Mouse (Mus musculus) C3H10T1/2 (cell line): ENCODE results near the gene Mrpl55. TPM values are rescaled to one million over a fixed set of nuclear protein-coding genes. Genes with fewer than 3 reads are reported as not detected.

Source experiments
- polyA plus RNA-seq, 2 experiments: library from polyadenylated mRNA; unstranded; fragments of >200 nt; fragmentation: generic; extraction: Trizol; gene quantifications; one replicate each; pipeline ENCODE4 v1.2.1; 2012; ENCODE audit warnings: missing spikeins in 2 of 2

Gene Mrpl55
- polyA plus RNA-seq, result 10 to 100 TPM; 36.2 to 41.8 TPM

DNA sequence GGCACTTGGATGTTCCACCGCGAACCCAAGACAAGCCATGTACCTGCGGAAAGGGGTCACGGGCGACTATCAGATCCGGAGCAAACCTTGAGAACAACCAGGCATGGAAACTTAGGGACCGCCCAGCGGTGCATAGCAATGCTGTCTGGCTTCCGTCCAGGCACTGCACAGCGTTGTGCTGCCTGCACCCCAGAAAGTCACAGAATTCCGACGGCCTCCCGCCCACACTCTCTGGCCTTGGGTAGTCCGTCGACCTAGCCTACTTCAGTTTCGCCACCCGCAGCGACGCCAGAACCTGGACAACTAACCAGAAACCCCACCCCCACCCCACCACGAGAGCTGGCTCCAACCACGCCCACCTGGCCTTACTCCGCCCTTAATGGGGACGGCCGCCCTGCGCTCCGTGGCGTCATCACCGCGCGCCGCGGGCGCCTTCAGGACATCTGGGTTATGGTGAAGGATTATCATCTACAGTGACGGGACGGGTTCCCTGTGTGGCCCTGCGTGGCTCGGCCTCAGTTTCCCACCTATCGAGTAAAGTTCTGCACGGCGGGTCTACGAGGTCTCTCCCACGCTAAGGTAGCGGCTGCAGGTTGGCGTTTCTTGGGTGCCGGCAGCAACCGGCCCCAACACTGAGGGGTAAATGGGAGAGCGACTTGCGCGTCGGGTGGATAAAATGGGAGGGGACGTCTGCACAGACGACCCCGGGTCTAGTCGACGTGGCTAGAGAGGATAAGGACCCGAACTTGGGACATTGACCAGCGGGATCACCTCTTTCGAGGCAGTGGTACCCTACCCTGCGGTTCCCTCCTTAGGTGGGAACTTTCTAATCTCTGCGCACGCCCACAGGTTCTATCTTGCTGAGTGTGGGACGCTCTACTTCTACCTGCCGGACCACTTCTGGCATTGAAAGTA, at the start of gene Mrpl55:
Gene Mrpl55 (plus strand): TSS at position 406 of the 915 bp plus-strand sequence.

DNA sequence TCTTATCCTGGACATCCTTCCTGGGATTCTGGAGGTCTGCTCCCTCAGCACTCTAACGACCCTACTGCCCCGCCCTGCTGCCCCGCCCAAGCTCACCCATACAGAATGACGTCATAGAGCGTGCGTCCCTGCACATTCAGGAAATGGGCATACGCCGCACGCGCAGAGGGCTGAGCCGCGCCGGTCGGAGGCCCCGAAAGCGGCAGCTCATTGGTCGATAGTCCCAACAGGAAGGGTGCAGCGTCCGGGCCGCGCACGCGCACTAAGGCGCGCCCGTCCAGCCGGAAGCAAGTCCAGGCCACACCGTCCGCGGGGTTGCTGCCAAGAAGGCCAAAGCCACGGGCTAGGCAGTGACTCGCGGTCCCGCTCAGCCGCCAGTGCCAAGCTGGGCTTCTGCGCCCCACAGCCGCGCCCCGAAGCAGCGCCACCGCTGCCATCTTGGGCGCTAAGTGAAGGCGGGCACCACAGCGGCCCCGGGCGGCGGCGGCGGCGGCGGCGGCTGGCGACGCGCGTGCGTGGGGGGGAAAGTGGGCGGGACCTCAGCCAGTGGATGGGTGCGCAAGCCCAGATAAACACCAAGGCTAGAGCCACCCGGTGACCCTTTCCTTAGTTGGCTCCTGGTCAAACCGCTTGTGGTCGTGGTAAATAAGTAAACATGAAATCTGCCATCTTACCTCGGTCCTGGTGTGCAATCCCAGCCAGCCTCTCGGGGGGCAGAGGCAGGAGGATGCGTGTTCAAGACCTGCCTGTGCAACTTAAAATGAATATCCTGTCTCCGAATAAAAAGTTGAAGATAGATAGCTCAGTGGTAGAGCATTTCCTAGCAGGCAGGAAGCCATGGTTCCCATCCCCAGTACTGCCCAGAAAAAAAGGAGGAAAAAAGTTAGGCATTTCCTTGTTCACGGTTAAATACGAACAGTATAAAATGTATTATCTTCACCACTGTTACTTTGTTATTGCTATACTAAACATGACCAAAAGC, 38.7 kb upstream of the Mrpl55 start, which contains the start of gene Iba57:
Gene Iba57 (minus strand): TSS at position 485 of the 982 bp plus-strand sequence.

DNA sequence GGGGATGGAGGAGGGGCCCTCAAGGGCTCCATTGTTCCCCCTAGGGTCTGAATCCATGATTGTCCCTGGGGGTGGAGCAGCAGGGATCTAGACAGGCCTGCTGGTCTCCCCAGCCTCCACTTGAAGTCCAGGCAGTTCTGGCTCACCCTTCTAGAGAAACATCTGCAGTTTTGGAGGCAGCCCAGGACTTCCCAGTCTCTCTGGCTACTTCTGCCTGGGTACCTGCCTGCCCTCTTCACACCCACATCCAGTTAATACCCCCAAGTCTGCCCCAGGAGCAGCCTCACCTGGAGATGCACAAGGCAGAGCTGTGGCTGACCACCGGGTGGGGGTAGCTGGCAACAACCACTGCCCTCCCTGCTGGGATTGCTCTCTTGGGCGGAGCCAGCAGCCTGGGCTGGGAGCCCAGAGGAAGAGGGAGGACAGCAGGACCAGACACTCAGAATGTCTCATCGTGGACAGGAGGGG, 19.4 kb upstream of the Mrpl55 start, which contains the start of gene Gjc2:
Gene Gjc2 (minus strand): TSS at position 350 of the 468 bp plus-strand sequence.

DNA sequence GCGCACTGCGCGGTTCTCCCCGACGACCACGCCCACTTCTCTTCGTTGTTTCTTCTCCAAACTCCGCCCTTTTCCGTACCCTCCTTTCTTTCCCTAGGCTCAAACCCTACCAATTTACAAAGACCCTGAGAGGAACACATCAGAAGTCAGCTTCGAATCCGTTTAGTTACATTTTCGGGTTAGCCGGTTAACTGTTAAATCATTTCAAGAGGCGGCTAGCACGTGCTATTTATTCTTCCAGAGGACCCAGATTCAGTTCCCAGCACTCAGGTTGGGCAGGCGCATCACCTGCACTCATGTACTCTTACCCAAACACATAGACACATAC, 10.3 kb upstream of the Mrpl55 start, which contains the start of gene Guk1:
Gene Guk1 (minus strand): TSS at position 154 of the 328 bp plus-strand sequence.

DNA sequence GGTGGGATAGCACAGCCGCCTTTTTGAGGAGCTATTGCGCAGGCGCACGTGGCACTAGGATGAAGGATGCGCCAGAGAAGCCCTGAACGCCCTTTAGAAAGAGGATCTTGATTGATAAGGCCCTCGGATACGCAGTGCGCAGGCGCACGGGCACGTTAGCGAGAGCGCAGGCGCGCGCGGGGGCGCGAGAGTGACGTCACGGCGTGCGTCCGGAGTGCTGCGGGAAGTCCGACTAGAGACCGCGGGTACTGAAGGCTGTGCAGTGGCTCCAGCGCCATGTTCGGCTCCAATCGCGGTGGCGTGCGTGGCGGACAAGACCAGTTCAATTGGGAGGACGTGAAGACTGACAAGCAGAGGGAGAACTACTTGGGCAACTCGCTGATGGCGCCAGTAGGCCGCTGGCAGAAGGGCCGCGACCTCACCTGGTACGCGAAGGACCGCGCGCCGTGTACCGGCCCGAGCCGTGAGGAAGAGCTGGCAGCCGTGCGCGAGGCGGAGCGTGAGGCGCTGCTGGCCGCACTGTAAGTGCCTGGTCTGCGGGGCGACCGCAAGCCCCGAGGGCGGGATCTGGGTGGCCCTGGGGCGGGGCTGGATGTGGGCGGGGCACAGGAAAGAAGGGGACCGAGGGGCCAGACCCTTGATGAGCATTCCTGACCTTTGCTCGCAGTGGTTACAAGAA, 6.0 kb downstream of the Mrpl55 start, which contains the start of gene 2310033P09Rik:
Gene 2310033P09Rik (plus strand): TSS at position 169 of the 679 bp plus-strand sequence.

DNA sequence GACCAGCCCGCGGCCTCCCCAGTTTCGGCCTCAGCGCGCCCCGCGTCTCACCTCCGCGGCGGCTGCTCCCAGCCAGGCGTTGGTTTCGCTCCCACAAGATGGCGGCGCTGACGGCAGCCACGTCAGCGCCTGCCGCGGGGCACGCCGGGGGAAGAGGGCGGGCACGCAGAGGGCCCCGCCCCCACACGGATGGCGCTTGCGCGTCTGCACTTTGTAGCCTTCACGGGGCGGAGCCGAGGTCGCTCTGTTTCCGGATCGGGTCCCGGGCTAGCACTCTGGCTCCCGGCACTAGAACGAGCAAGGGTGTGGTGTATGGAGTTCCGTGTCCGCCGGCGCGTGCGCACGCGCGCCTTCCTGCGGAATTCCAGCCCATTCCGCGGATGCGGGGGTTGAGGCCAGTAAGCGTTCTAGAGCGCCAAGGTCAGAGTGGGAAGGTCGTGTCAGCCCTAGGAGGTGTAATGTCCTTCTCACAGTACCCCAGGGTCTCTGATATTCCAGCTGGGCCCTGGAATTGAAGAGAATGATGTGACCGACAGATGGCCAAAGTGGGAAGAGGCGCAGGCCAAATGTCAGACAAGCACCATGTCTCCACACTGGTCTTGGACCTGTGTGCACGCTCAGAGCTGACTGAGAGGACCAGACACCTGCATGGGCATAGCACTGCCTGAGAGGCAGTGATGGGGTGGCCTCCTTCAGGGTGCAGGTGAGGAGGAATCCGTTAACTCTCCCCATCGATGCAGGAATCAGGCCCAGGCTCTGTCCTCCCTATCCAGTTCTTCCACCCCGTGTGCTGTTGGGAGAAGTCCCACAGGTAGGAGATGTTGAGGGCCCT, 26.1 kb downstream of the Mrpl55 start, which contains the start of gene Arf1:
Gene Arf1 (minus strand): TSS at position 149 of the 832 bp plus-strand sequence.

Other genes starting within 250 kb of the Mrpl55 start
- gene Hist3h2a, start 247.8 kb upstream of the Mrpl55 start, polyA plus RNA-seq, result 10 to 100 TPM in 1 of 2 experiments, 1 to 10 TPM in 1; 3.7 to 31.0 TPM
- gene Trim17, start 247.8 kb upstream of the Mrpl55 start, polyA plus RNA-seq, result under 1 TPM; 0.05 to 0.61 TPM
- 10 to 100 TPM in 1 of 2 experiments, 1 to 10 TPM in 1; 6.5 to 24.8 TPM for gene Trim11, start 224.4 kb upstream of the Mrpl55 start, polyA plus RNA-seq
- gene Obscn, start 66.1 kb upstream of the Mrpl55 start, polyA plus RNA-seq, result under 1 TPM; 0.01 to 0.12 TPM
- 1 to 10 TPM; 2.6 to 3.3 TPM for gene Iba57, start 38.7 kb upstream of the Mrpl55 start, polyA plus RNA-seq
- gene Gjc2, start 19.3 kb upstream of the Mrpl55 start, polyA plus RNA-seq, result under 1 TPM in 1 of 2 experiments, not detected in 1; 0.25 TPM
- 100 to 1,000 TPM; 116 to 118 TPM for gene Guk1, start 10.3 kb upstream of the Mrpl55 start, polyA plus RNA-seq
- gene 2310033P09Rik, start 5.8 kb downstream of the Mrpl55 start, polyA plus RNA-seq, result 10 to 100 TPM; 30.8 to 43.7 TPM
- 100 to 1,000 TPM; 232 to 474 TPM for gene Arf1, start 25.8 kb downstream of the Mrpl55 start, polyA plus RNA-seq
- gene Wnt3a, start 88.3 kb downstream of the Mrpl55 start, polyA plus RNA-seq, result not detected
- under 1 TPM; 0.29 to 0.68 TPM for gene Wnt9a, start 104.4 kb downstream of the Mrpl55 start, polyA plus RNA-seq
- under 1 TPM in 1 of 2 experiments, not detected in 1; 0.04 TPM for gene Prss38, start 173.2 kb downstream of the Mrpl55 start, polyA plus RNA-seq
- gene Jmjd4, start 247.6 kb downstream of the Mrpl55 start, polyA plus RNA-seq, result 1 to 10 TPM; 1.1 to 2.9 TPM
- gene Snap47, start 248.7 kb downstream of the Mrpl55 start, polyA plus RNA-seq, result 10 to 100 TPM; 49.2 to 76.4 TPM